Mouse (Mus musculus): ENCODE results near the gene Nckap1. TPM values are rescaled to one million over a fixed set of nuclear protein-coding genes. Genes with fewer than 3 reads are reported as not detected.

The Nckap1 gene
- polyA plus RNA-seq, 1 experiment from 2014 or later: 29.2 TPM

GRCm38 (mm10) chr2:80596960-80597359 lies 15.8 kb upstream of the Nckap1 start:
- WGBS (ENCODE audit: insufficient replicate concordance): 59% methylated on average over 5 of the region's 5 CpGs
- Histone ChIP-seq H3K9ac (no peak overlapping the region), H3K27ac (no peak overlapping the region), H3K27me3 (replicated peaks) (peaks cover 9% of the 10 kb centered on the region; the same call in 1 of the 2 replicates), H3K36me3 (no peaks in the 10 kb centered on the region), H3K4me2 (no peak overlapping the region), H3K4me3 (no peak overlapping the region), H3K9me3 (replicated peaks) (no peaks in the 10 kb centered on the region), H3K4me1 (peaks cover 6% of the 10 kb centered on the region; the same call in 1 of the 2 replicates)
- ATAC-seq: no peak

- Histone ChIP-seq H3K9me3 (replicated peaks) (no peaks in the 10 kb centered on the region), H3K4me1 (peaks cover 6% of the 10 kb centered on the region; the same call in 1 of the 2 replicates), H3K9ac (no peak overlapping the region), H3K4me2 (no peak overlapping the region), H3K27ac (no peak overlapping the region), H3K4me3 (no peak overlapping the region), H3K36me3 (no peaks in the 10 kb centered on the region), H3K27me3 (replicated peaks) (peaks cover 11% of the 10 kb centered on the region)
- no peak for ATAC-seq
- 57% methylated on average over 4 of the region's 4 CpGs for WGBS (ENCODE audit: insufficient replicate concordance)
Measured at GRCm38 (mm10) chr2:80594215-80594918, 13.2 kb upstream of the Nckap1 start.

- ATAC-seq: no peak
- Histone ChIP-seq H3K4me3 (no peak overlapping the region), H3K9me3 (replicated peaks) (no peaks in the 10 kb centered on the region), H3K9ac (no peak overlapping the region), H3K27ac (no peak overlapping the region), H3K27me3 (replicated peaks) (peaks cover 22% of the 10 kb centered on the region; the same call in 1 of the 2 replicates), H3K4me1 (peaks cover 17% of the 10 kb centered on the region), H3K36me3 (no peaks in the 10 kb centered on the region), H3K4me2 (no peak overlapping the region)
- 88% methylated on average over 3 of the region's 3 CpGs for WGBS (ENCODE audit: insufficient replicate concordance)
Measured at GRCm38 (mm10) chr2:80582356-80582755, 1.2 kb upstream of the Nckap1 start.

GRCm38 (mm10) chr2:80580311-80580961 lies 744 bp downstream of the Nckap1 start:
- H3K4me3 ChIP-seq: peak overlapping the region; percentile 86
- peak overlapping the region; percentile 89 for H3K9ac ChIP-seq
- peaks cover 26% of the 10 kb centered on the region; the same call in 1 of the 2 replicates for H3K27me3 ChIP-seq (replicated peaks)
- no peaks in the 10 kb centered on the region for H3K9me3 ChIP-seq (replicated peaks)
- H3K27ac ChIP-seq: peak overlapping the region; percentile 95
- under 1% methylated on average over 51 of the region's 65 CpGs for WGBS (ENCODE audit: insufficient replicate concordance)
- H3K4me2 ChIP-seq: peak overlapping the region; percentile 92
- ATAC-seq: peak; percentile 78
- peaks cover 17% of the 10 kb centered on the region for H3K4me1 ChIP-seq
- H3K36me3 ChIP-seq: no peaks in the 10 kb centered on the region

GRCm38 (mm10) chr2:80579253-80579891 lies 1.8 kb downstream of the Nckap1 start:
- H3K9ac ChIP-seq: no peak overlapping the region

GRCm38 (mm10) chr2:80577286-80577685 lies 3.9 kb downstream of the Nckap1 start:
- H3K4me1 ChIP-seq: peaks cover 17% of the 10 kb centered on the region
- 0 out of 2 replicates have a peak, but pooled peaks cover 9% of the 10 kb centered on the region for H3K27me3 ChIP-seq (replicated peaks)
- 84% methylated on average over 1 of the region's 1 CpGs for WGBS (ENCODE audit: insufficient replicate concordance)
- no peaks in the 10 kb centered on the region for H3K36me3 ChIP-seq
- H3K27ac ChIP-seq: no peak overlapping the region
- no peak for ATAC-seq
- no peak overlapping the region for H3K9ac ChIP-seq
- H3K9me3 ChIP-seq (replicated peaks): no peaks in the 10 kb centered on the region
- no peak overlapping the region for H3K4me2 ChIP-seq
- H3K4me3 ChIP-seq: no peak overlapping the region

More at GRCm38 (mm10) chr2:80579253-80579891, 1.8 kb downstream of the Nckap1 start:
- peak overlapping the region; percentile 92 for H3K4me2 ChIP-seq
- no peak for ATAC-seq
- no peak overlapping the region for H3K27ac ChIP-seq
- 0 out of 2 replicates have a peak, but pooled peaks cover 19% of the 10 kb centered on the region for H3K27me3 ChIP-seq (replicated peaks)
- H3K36me3 ChIP-seq: no peaks in the 10 kb centered on the region
- 20% methylated on average over 6 of the region's 6 CpGs for WGBS (ENCODE audit: insufficient replicate concordance)
- H3K4me1 ChIP-seq: peaks cover 17% of the 10 kb centered on the region
- H3K9me3 ChIP-seq (replicated peaks): no peaks in the 10 kb centered on the region
- peak overlapping the region; percentile 86 for H3K4me3 ChIP-seq

GRCm38 (mm10) chr2:80570656-80571055 lies 10.5 kb downstream of the Nckap1 start:
- WGBS (ENCODE audit: insufficient replicate concordance): 72% methylated on average over 4 of the region's 4 CpGs
- no peak overlapping the region for H3K9ac ChIP-seq
- H3K4me3 ChIP-seq: no peak overlapping the region
- no peak overlapping the region for H3K27ac ChIP-seq
- ATAC-seq: no peak
- H3K4me2 ChIP-seq: no peak overlapping the region
- no peaks in the 10 kb centered on the region for H3K9me3 ChIP-seq (replicated peaks)
- H3K4me1 ChIP-seq: no peaks in the 10 kb centered on the region
- no peaks in the 10 kb centered on the region for H3K27me3 ChIP-seq (replicated peaks)
- 0 out of 2 replicates have a peak, but pooled peaks cover 2% of the 10 kb centered on the region for H3K36me3 ChIP-seq

GRCm38 (mm10) chr2:80567411-80567810 lies 13.8 kb downstream of the Nckap1 start:
- no peak for ATAC-seq

GRCm38 (mm10) chr2:80562253-80562652 lies 18.9 kb downstream of the Nckap1 start:
- Histone ChIP-seq H3K9me3 (replicated peaks) (no peaks in the 10 kb centered on the region), H3K4me2 (no peak overlapping the region)
- no peak for ATAC-seq

More at GRCm38 (mm10) chr2:80567411-80567810, 13.8 kb downstream of the Nckap1 start:
- Histone ChIP-seq H3K9me3 (replicated peaks) (no peaks in the 10 kb centered on the region), H3K4me3 (no peak overlapping the region), H3K27me3 (replicated peaks) (no peaks in the 10 kb centered on the region), H3K36me3 (0 out of 2 replicates have a peak, but pooled peaks cover 2% of the 10 kb centered on the region), H3K27ac (no peak overlapping the region), H3K9ac (no peak overlapping the region), H3K4me1 (peaks cover 3% of the 10 kb centered on the region; the same call in 1 of the 2 replicates), H3K4me2 (no peak overlapping the region)
- WGBS (ENCODE audit: insufficient replicate concordance): 84% methylated on average over 4 of the region's 4 CpGs

GRCm38 (mm10) chr2:80561478-80561877 lies 19.7 kb downstream of the Nckap1 start:
- Histone ChIP-seq H3K27ac (no peak overlapping the region), H3K4me2 (no peak overlapping the region), H3K4me3 (no peak overlapping the region), H3K4me1 (peaks cover 6% of the 10 kb centered on the region; the same call in 1 of the 2 replicates), H3K36me3 (peaks cover 3% of the 10 kb centered on the region; the same call in 1 of the 2 replicates), H3K27me3 (replicated peaks) (no peaks in the 10 kb centered on the region), H3K9ac (no peak overlapping the region), H3K9me3 (replicated peaks) (no peaks in the 10 kb centered on the region)
- WGBS (ENCODE audit: insufficient replicate concordance): 65% methylated on average over 3 of the region's 3 CpGs
- ATAC-seq: no peak

More at GRCm38 (mm10) chr2:80562253-80562652, 18.9 kb downstream of the Nckap1 start:
- Histone ChIP-seq H3K27ac (no peak overlapping the region), H3K36me3 (peaks cover 3% of the 10 kb centered on the region; the same call in 1 of the 2 replicates), H3K9ac (no peak overlapping the region), H3K4me1 (peaks cover 6% of the 10 kb centered on the region; the same call in 1 of the 2 replicates), H3K4me3 (no peak overlapping the region), H3K27me3 (replicated peaks) (no peaks in the 10 kb centered on the region)

- Histone ChIP-seq H3K36me3 (peaks cover 3% of the 10 kb centered on the region; the same call in 1 of the 2 replicates), H3K27me3 (replicated peaks) (no peaks in the 10 kb centered on the region), H3K27ac (no peak overlapping the region), H3K4me3 (no peak overlapping the region), H3K4me2 (no peak overlapping the region), H3K9ac (no peak overlapping the region), H3K4me1 (peaks cover 6% of the 10 kb centered on the region; the same call in 1 of the 2 replicates), H3K9me3 (replicated peaks) (no peaks in the 10 kb centered on the region)
- 81% methylated on average over 5 of the region's 5 CpGs for WGBS (ENCODE audit: insufficient replicate concordance)
- no peak for ATAC-seq
Measured at GRCm38 (mm10) chr2:80560773-80561172, 20.4 kb downstream of the Nckap1 start.

Data from liver, embryonic 12.5 days (tissue).